Mouse (Mus musculus) MEL (cell line): Measurements from ENCODE around the gene Lsp1. TPM values are rescaled to one million over a fixed set of nuclear protein-coding genes. Genes with fewer than 3 reads are reported as not detected.

Source experiments
- DNase-seq: peaks from one replicate; pipeline ENCODE4 v3.0.0; 2011; ENCODE audit warnings: low read depth, low spot score
- H3K27ac ChIP-seq: 2 replicates; pipeline ENCODE4 v1.5.1; 2012; ENCODE audit warnings: low read depth, mild to moderate bottlenecking, control low read depth, low read length, moderate library complexity; ENCODE audit not compliant: control insufficient read depth
- H3K27me3 ChIP-seq, 2 experiments: fragments of 150-350 bp in 1 of 2; sonication (generic) in 1 of 2; 2 replicates each; pipeline ENCODE4 v1.6.1; 2012; ENCODE audit warnings: low read length in 2 of 2, mild to moderate bottlenecking in 2 of 2, improper control_type of control experiment in 1 of 2, moderate library complexity in 1 of 2; ENCODE audit not compliant: insufficient read depth in 2 of 2, control insufficient read depth in 1 of 2
- H3K36me3 ChIP-seq, 2 experiments: 2 replicates each; pipeline ENCODE4 v1.6.1; 2012 to 2014; ENCODE audit warnings: low read length in 2 of 2, improper control_type of control experiment in 1 of 2, inconsistent platforms in 1 of 2, mild to moderate bottlenecking in 1 of 2; ENCODE audit not compliant: insufficient read depth in 2 of 2, control insufficient read depth in 1 of 2
- H3K4me1 ChIP-seq, 2 experiments: fragments of 150-350 bp in 1 of 2; sonication (generic) in 1 of 2; 2 replicates each; pipeline ENCODE4 v1.6.1; 2012; ENCODE audit warnings: low read length in 2 of 2, improper control_type of control experiment in 1 of 2, mild to moderate bottlenecking in 1 of 2; ENCODE audit not compliant: insufficient read depth in 2 of 2, control insufficient read depth in 1 of 2
- H3K4me3 ChIP-seq, 2 experiments: fragments of 150-350 bp in 1 of 2; sonication (generic) in 1 of 2; 2 replicates each; pipeline ENCODE4 v1.5.1; 2012; ENCODE audit warnings: low read depth in 2 of 2, low read length in 2 of 2, mild to moderate bottlenecking in 2 of 2, moderate library complexity in 2 of 2, control low read depth in 1 of 2, improper control_type of control experiment in 1 of 2; ENCODE audit not compliant: control insufficient read depth in 1 of 2, insufficient read depth in 1 of 2
- H3K79me2 ChIP-seq: 2 replicates; pipeline ENCODE4 v1.6.1; 2012; ENCODE audit warnings: mild to moderate bottlenecking, low read length, moderate library complexity; ENCODE audit not compliant: control insufficient read depth, poor library complexity, insufficient read depth
- H3K9ac ChIP-seq: 2 replicates; pipeline ENCODE4 v1.6.1; 2012; ENCODE audit warnings: low read depth, mild to moderate bottlenecking, control low read depth, low read length, moderate library complexity; ENCODE audit not compliant: control insufficient read depth, poor library complexity, severe bottlenecking
- H3K9me3 ChIP-seq: fragments of 150-350 bp; sonication (generic); replicated peaks from 2 replicates; pipeline ENCODE4 v1.6.1; 2012; ENCODE audit warnings: mild to moderate bottlenecking, low read length, improper control_type of control experiment, moderate library complexity; ENCODE audit not compliant: insufficient read depth
- BHLHE40 ChIP-seq: IDR thresholded peaks from 2 replicates; pipeline ENCODE4 v1.6.1; 2012; ENCODE audit warnings: low read depth, mild to moderate bottlenecking, inconsistent platforms, low read length, improper control_type of control experiment, borderline replicate concordance
- CHD1 ChIP-seq: IDR thresholded peaks from 2 replicates; pipeline ENCODE4 v1.6.1; 2012; ENCODE audit warnings: low read depth, mild to moderate bottlenecking, inconsistent platforms, low read length, improper control_type of control experiment
- CHD2 ChIP-seq: IDR thresholded peaks from 2 replicates; pipeline ENCODE4 v1.6.1; 2011; ENCODE audit warnings: low read length, improper control_type of control experiment
- CTCF ChIP-seq, 3 experiments: IDR thresholded peaks in 2 of 3; conservative IDR thresholded peaks in 1 of 3; 2 replicates each; pipeline ENCODE4 v1.5.1; 2011 to 2012; ENCODE audit warnings: low read length in 3 of 3, low read depth in 2 of 3, mild to moderate bottlenecking in 2 of 3, improper control_type of control experiment in 1 of 3, inconsistent platforms in 1 of 3, mixed read lengths in 1 of 3, moderate library complexity in 1 of 3; ENCODE audit not compliant: control insufficient read depth in 1 of 3, insufficient read depth in 1 of 3, poor library complexity in 1 of 3, severe bottlenecking in 1 of 3
- EP300 ChIP-seq, 2 experiments: IDR thresholded peaks; 2 replicates each; pipeline ENCODE4 v1.6.1; 2011; ENCODE audit warnings: improper control_type of control experiment in 2 of 2, low read length in 2 of 2, low read depth in 1 of 2, mild to moderate bottlenecking in 1 of 2
- GABPA ChIP-seq: IDR thresholded peaks from 2 replicates; pipeline ENCODE4 v1.6.1; 2012; ENCODE audit warnings: low read depth, mild to moderate bottlenecking, inconsistent platforms, low read length, improper control_type of control experiment, moderate library complexity
- HCFC1 ChIP-seq: IDR thresholded peaks from 2 replicates; pipeline ENCODE4 v1.6.1; 2012; ENCODE audit warnings: low read depth, mild to moderate bottlenecking, inconsistent platforms, low read length, improper control_type of control experiment, moderate library complexity
- JUND ChIP-seq: IDR thresholded peaks from 2 replicates; pipeline ENCODE4 v1.6.1; 2011; ENCODE audit warnings: low read depth, mild to moderate bottlenecking, improper control_type of control experiment, low read length
- KAT2A ChIP-seq: conservative IDR thresholded peaks from 2 replicates; pipeline ENCODE4 v1.6.1; 2012; ENCODE audit warnings: low read depth, low read length, improper control_type of control experiment, inconsistent platforms
- MAFK ChIP-seq: IDR thresholded peaks from 2 replicates; pipeline ENCODE4 v1.6.1; 2011; ENCODE audit warnings: low read depth, mild to moderate bottlenecking, low read length, improper control_type of control experiment, borderline replicate concordance
- MAZ ChIP-seq: IDR thresholded peaks from 2 replicates; pipeline ENCODE4 v1.6.1; 2012; ENCODE audit warnings: low read depth, mild to moderate bottlenecking, inconsistent platforms, low read length, improper control_type of control experiment
- MEF2A ChIP-seq: IDR thresholded peaks from 2 replicates; pipeline ENCODE4 v1.6.1; 2014; ENCODE audit warnings: low read depth, mild to moderate bottlenecking, inconsistent platforms, low read length, improper control_type of control experiment; ENCODE audit not compliant: poor library complexity, insufficient replicate concordance, severe bottlenecking; ENCODE audit errors: extremely low read depth
- NRF1 ChIP-seq: IDR thresholded peaks from 2 replicates; pipeline ENCODE4 v1.6.1; 2014; ENCODE audit warnings: low read depth, mild to moderate bottlenecking, inconsistent platforms, low read length, improper control_type of control experiment, moderate library complexity; ENCODE audit not compliant: poor library complexity, insufficient read depth, severe bottlenecking
- POLR2A ChIP-seq, 2 experiments: IDR thresholded peaks; 2 replicates each; pipeline ENCODE4 v1.6.1; 2011 to 2012; ENCODE audit warnings: low read length in 2 of 2, mild to moderate bottlenecking in 2 of 2, control low read depth in 1 of 2, improper control_type of control experiment in 1 of 2, low read depth in 1 of 2, moderate library complexity in 1 of 2; ENCODE audit not compliant: control insufficient read depth in 1 of 2, insufficient read depth in 1 of 2, poor library complexity in 1 of 2
- POLR2AphosphoS2 ChIP-seq: IDR thresholded peaks from 2 replicates; pipeline ENCODE4 v1.6.1; 2011; ENCODE audit warnings: low read length, improper control_type of control experiment
- POLR2AphosphoS5 ChIP-seq: IDR thresholded peaks from 2 replicates; pipeline ENCODE4 v1.6.1; 2012; ENCODE audit warnings: low read depth, borderline replicate concordance, mild to moderate bottlenecking, inconsistent platforms, low read length, moderate library complexity, mixed read lengths
- RCOR1 ChIP-seq: IDR thresholded peaks from 2 replicates; pipeline ENCODE4 v1.6.1; 2012; ENCODE audit warnings: low read depth, mild to moderate bottlenecking, inconsistent platforms, low read length, improper control_type of control experiment
- SIN3A ChIP-seq: IDR thresholded peaks from 2 replicates; pipeline ENCODE4 v1.6.1; 2012; ENCODE audit warnings: low read length, improper control_type of control experiment, inconsistent platforms
- SMC3 ChIP-seq: IDR thresholded peaks from 2 replicates; pipeline ENCODE4 v1.6.1; 2011; ENCODE audit warnings: low read depth, low read length, improper control_type of control experiment
- TAL1 ChIP-seq: IDR thresholded peaks from 2 replicates; pipeline ENCODE4 v1.6.1; 2012; ENCODE audit warnings: mild to moderate bottlenecking, inconsistent platforms, low read length, moderate library complexity, mixed read lengths
- TBP ChIP-seq: IDR thresholded peaks from 2 replicates; pipeline ENCODE4 v1.8.0; 2011; ENCODE audit warnings: low read depth, low read length, improper control_type of control experiment
- TCF12 ChIP-seq: IDR thresholded peaks from 2 replicates; pipeline ENCODE4 v1.6.1; 2014; ENCODE audit warnings: low read depth, mild to moderate bottlenecking, inconsistent platforms, low read length, improper control_type of control experiment, moderate library complexity
- UBTF ChIP-seq: IDR thresholded peaks from 2 replicates; pipeline ENCODE4 v1.6.1; 2012; ENCODE audit warnings: low read depth, mild to moderate bottlenecking, inconsistent platforms, low read length, improper control_type of control experiment, moderate library complexity, borderline replicate concordance; ENCODE audit not compliant: insufficient read depth
- USF1 ChIP-seq: IDR thresholded peaks from 2 replicates; pipeline ENCODE4 v1.6.1; 2014; ENCODE audit warnings: low read depth, mild to moderate bottlenecking, inconsistent platforms, low read length, improper control_type of control experiment, moderate library complexity
- USF2 ChIP-seq, 2 experiments: IDR thresholded peaks; 2 replicates each; pipeline ENCODE4 v1.6.1; 2011 to 2012; ENCODE audit warnings: improper control_type of control experiment in 2 of 2, low read length in 2 of 2, borderline replicate concordance in 1 of 2, inconsistent platforms in 1 of 2, low read depth in 1 of 2, mild to moderate bottlenecking in 1 of 2; ENCODE audit not compliant: insufficient read depth in 1 of 2
- ZC3H11A ChIP-seq: IDR thresholded peaks from 2 replicates; pipeline ENCODE4 v1.6.1; 2012; ENCODE audit warnings: low read depth, mild to moderate bottlenecking, inconsistent platforms, low read length, improper control_type of control experiment
- polyA plus RNA-seq, 2 experiments: library from polyadenylated mRNA; stranded (reverse) in 1 of 2; unstranded in 1 of 2; fragments of >175 nt in 1 of 2; fragments of >200 nt in 1 of 2; gene quantifications; 2 replicates each; pipeline versions ENCODE4 v1.2.1 to v1.2.4; 2012; ENCODE audit warnings: low replicate concordance in 2 of 2, low read depth in 1 of 2; ENCODE audit not compliant: insufficient read length in 2 of 2, insufficient read depth in 1 of 2, missing spikeins in 1 of 2
- total RNA-seq: library from RNA; depleted of rRNA; stranded (reverse); fragments of 300-350 nt; gene quantifications from 2 replicates; pipeline ENCODE4 v1.2.3, GENCODE M21; 2012

The Lsp1 gene
- total and polyA plus RNA-seq, 3 experiments = not detected

- no peak for TF ChIP-seq POLR2AphosphoS5
- no peak for TF ChIP-seq SIN3A
- TF ChIP-seq MAZ = no peak
- TF ChIP-seq CTCF (IDR thresholded peaks at IDR 0.05 in 2 of 3, conservative IDR thresholded peaks at IDR 0.05 in 1 of 3; ENCODE audit: control insufficient read depth in 1 of 3, insufficient read depth in 1 of 3, low read depth in 2 of 3, low read length in 3 of 3, poor library complexity in 1 of 3, severe bottlenecking in 1 of 3) = no peak
- no peak for TF ChIP-seq TBP
- TF ChIP-seq UBTF = no peak
- TF ChIP-seq GABPA = no peak
- no peak for TF ChIP-seq TCF12
- TF ChIP-seq ZC3H11A = no peak
- no peak for TF ChIP-seq MAFK
- TF ChIP-seq TAL1 = no peak
- no peak for TF ChIP-seq CHD1
- TF ChIP-seq KAT2A = no peak
- no peak for TF ChIP-seq JUND
- no peak overlapping the region for H3K9ac ChIP-seq
- no peak for DNase-seq
- no peak overlapping the region for H3K27ac ChIP-seq
- H3K9me3 ChIP-seq = no peaks in the 10 kb centered on the region
- no peaks in the 10 kb centered on the region for H3K4me1 ChIP-seq
- H3K79me2 ChIP-seq = no peaks in the 10 kb centered on the region
- peaks cover 2 to 7% of the 10 kb centered on the region in 2 experiments; a peak in 3 of 4 replicates for H3K27me3 ChIP-seq
- no peak overlapping the region for H3K4me3 ChIP-seq
- H3K36me3 ChIP-seq = no peaks in the 10 kb centered on the region
Measured at GRCm38 (mm10) chr7:142517531-142517930, 56.9 kb downstream of the Lsp1 start.

GRCm38 (mm10) chr7:142520331-142520730, 59.7 kb downstream of the Lsp1 start:
- peaks cover 4 to 10% of the 10 kb centered on the region in 2 experiments for H3K27me3 ChIP-seq
- H3K36me3 ChIP-seq = no peaks in the 10 kb centered on the region
- H3K9me3 ChIP-seq = no peaks in the 10 kb centered on the region
- TF ChIP-seq KAT2A (no peak), USF1 (no peak), HCFC1 (no peak), TCF12 (no peak), POLR2AphosphoS5 (no peak), POLR2A (IDR thresholded peaks at IDR 0.05; ENCODE audit: control insufficient read depth in 1 of 2, insufficient read depth in 1 of 2, low read depth in 1 of 2, low read length in 2 of 2, poor library complexity in 1 of 2) (no peak), SIN3A (no peak), USF2 (IDR thresholded peaks at IDR 0.05; ENCODE audit: borderline replicate concordance in 1 of 2, insufficient read depth in 1 of 2, low read depth in 1 of 2, low read length in 2 of 2) (no peak), POLR2AphosphoS2 (no peak), RCOR1 (no peak), NRF1 (no peak), MEF2A (no peak), BHLHE40 (no peak), EP300 (IDR thresholded peaks at IDR 0.05; ENCODE audit: low read depth in 1 of 2, low read length in 2 of 2) (no peak), MAZ (no peak), CHD2 (no peak), SMC3 (no peak), MAFK (no peak), TBP (no peak), TAL1 (no peak)
- no peak overlapping the region for H3K4me3 ChIP-seq
- no peak for DNase-seq
- H3K79me2 ChIP-seq = no peaks in the 10 kb centered on the region
- H3K27ac ChIP-seq = no peak overlapping the region
- no peak overlapping the region for H3K9ac ChIP-seq
- no peaks in the 10 kb centered on the region for H3K4me1 ChIP-seq
